In the genomic region with DNA sequence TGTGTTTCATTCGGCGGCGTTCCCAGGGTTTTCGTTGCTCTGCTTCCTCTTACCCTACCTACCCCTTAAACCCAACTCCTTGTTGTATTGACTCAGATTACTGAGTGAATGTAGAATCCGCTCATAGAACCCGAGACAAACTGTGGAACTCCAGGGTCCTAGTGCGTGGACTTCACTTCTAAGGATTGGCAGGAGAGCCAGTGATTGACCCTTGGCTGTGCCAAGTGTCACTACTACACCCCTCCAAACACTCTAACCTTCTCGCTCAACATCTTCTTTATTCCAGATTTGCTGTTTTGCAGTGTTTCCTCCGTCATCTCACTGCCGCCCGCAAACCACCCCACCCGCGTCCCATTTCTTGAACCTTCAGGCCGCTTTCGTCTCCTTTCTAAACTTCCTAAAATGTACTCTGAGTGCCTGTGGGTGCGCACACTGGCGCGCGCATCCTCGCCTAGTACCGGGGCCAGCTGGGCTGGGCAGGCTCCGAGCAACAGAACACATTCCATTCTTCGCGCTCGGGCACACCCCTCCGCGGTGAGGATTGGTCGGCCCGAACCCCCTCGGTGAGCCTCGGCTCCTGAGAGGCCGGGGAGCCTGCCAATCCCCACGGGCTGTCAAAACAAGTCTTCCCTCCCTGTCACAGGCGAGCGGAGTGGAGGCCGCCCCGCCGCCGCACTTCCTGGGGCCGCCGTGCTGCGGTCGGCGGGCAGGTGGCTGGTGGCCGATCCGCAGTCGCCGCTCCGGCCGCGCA, we compare ENCODE assay signal across 8 mouse cellular contexts. TPM values are rescaled to one million over a fixed set of nuclear protein-coding genes. Genes with fewer than 3 reads are reported as not detected.
DNase-seq lines count a peak whose midpoint lies in the region; ATAC-seq lines count a peak whose summit lies in the region.

A gene (plus strand): TSS at position 650 of the 751 bp plus-strand sequence.

- no peaks in the 10 kb centered on the region for H3K9me3 ChIP-seq in intestine, embryonic 16.5 days (ENCODE audit: control insufficient read depth, low read length)

- peak within 1 kb of the TSS; percentile 68 for H3K27ac ChIP-seq in intestine, embryonic 16.5 days (ENCODE audit: low read length)

- H3K4me2 ChIP-seq in intestine, embryonic 16.5 days (ENCODE audit: low read depth, low read length), result peak within 1 kb of the TSS; percentile 87

- intact Hi-C loops in gastrocnemius, postnatal 36 days (cut with DNase I), result loop anchor here (2.0 kb wide), 2 partner anchors 433 to 469 kb away; no protein-coding TSS in a partner anchor
- intact Hi-C loops in left cerebral cortex, postnatal 25 days (cut with DNase I), result loop anchor here (1.0 to 5.0 kb wide), 4 partner anchors 97 to 469 kb away; no protein-coding TSS in a partner anchor

- 4% methylated on average over 44 of the region's 51 CpGs for WGBS in intestine, embryonic 16.5 days

- H3K4me1 ChIP-seq in intestine, embryonic 16.5 days (ENCODE audit: control insufficient read depth, insufficient read depth, low read length), result peaks cover 14% of the 10 kb centered on the region

- peak; percentile 99 for ATAC-seq in intestine, embryonic 16.5 days

- peak within 1 kb of the TSS; percentile 67 for H3K4me3 ChIP-seq in intestine, embryonic 16.5 days (ENCODE audit: low read length)

- no peaks in the 10 kb centered on the region for H3K36me3 ChIP-seq in intestine, embryonic 16.5 days (ENCODE audit: control insufficient read depth, insufficient read depth, low read length)

- H3K27me3 ChIP-seq in intestine, embryonic 16.5 days (replicated peaks; ENCODE audit: control insufficient read depth, insufficient read depth, low read length), result peaks cover 7% of the 10 kb centered on the region; the same call in 1 of the 2 replicates

- H3K9ac ChIP-seq in intestine, embryonic 16.5 days (ENCODE audit: low read depth, low read length), result peak within 1 kb of the TSS; percentile 72

- DNase-seq in adrenal gland, adult 18-20 months (ENCODE audit: low spot score in 2 of 2), result peak; percentile 82 to 87
- peak; percentile 94 for DNase-seq in embryo, embryonic 10.5 days (ENCODE audit: low spot score)
- peak; percentile 91 to 95 for DNase-seq in gastrocnemius, postnatal 36 days
- peak; percentile 98 for DNase-seq in left cerebral cortex, postnatal 25 days (ENCODE audit: low spot score in 2 of 2)
- DNase-seq in mesoderm, embryonic 11.5 days (ENCODE audit: low read depth, low spot score), result peak; percentile 96
- DNase-seq in right cerebral cortex, postnatal 25 days, result peak; percentile 96
- peak; percentile 86 to 92 for DNase-seq in urinary bladder, postnatal 36 days (ENCODE audit: low spot score in 2 of 2)

RNA-seq across cellular contexts. Expression of the gene that starts here (rescaled TPM):
- 1 to 10 TPM; 4.1 to 4.5 TPM for total RNA-seq in adrenal gland, adult 18-20 months (2021)
- total RNA-seq in gastrocnemius, postnatal 36 days (2021), result 1 to 10 TPM; 2.9 to 4.1 TPM
- 1.5 TPM in 2 replicates for polyA plus RNA-seq in intestine, embryonic 16.5 days (2015; fragmentation: Nextera tagmentation; extraction: Ambion mirVana)
- total RNA-seq in left cerebral cortex, postnatal 25 days (2021), result 10 to 100 TPM; 23.1 to 25.4 TPM

Comparison
In these comparisons a context has a peak if more than half of its experiments do, and no peak if none do; other contexts are left out.
1. Peak in every context shown above with its lines: DNase-seq, ATAC-seq, H3K4me3 ChIP-seq and H3K27ac ChIP-seq.
2. RNA of the gene that starts here (total RNA-seq): 23.1 to 25.4 TPM in left cerebral cortex, postnatal 25 days; 4.1 to 4.5 TPM in adrenal gland, adult 18-20 months and 2.9 to 4.1 TPM in gastrocnemius, postnatal 36 days; every median in the first group is over 4 times any median in the second.